Mouse (Mus musculus) neutrophil, adult 5-6 weeks (primary cell): ENCODE measurements around the gene Ch25h. TPM values are rescaled to one million over a fixed set of nuclear protein-coding genes. Genes with fewer than 3 reads are reported as not detected.
A peak's percentile ranks its signal among the peaks of the same experiment; 100 is the strongest.

ENCODE experiments used
- ATAC-seq: fragments of 151-379, 151-347 bp; 2 replicates; pipeline ENCODE4 v1.8.0; 2017; ENCODE audit warnings: mild to moderate bottlenecking, moderate TSS enrichment; ENCODE audit not compliant: insufficient number of reproducible peaks, poor library complexity, low FRiP score, severe bottlenecking; ENCODE audit errors: extremely low read depth
- total RNA-seq: library from RNA; stranded (forward); fragments of 200-1000 nt; gene quantifications from 2 replicates; pipeline ENCODE4 v1.2.3, GENCODE M21; 2017

The Ch25h gene
- not detected in 2 replicates for total RNA-seq

DNA sequence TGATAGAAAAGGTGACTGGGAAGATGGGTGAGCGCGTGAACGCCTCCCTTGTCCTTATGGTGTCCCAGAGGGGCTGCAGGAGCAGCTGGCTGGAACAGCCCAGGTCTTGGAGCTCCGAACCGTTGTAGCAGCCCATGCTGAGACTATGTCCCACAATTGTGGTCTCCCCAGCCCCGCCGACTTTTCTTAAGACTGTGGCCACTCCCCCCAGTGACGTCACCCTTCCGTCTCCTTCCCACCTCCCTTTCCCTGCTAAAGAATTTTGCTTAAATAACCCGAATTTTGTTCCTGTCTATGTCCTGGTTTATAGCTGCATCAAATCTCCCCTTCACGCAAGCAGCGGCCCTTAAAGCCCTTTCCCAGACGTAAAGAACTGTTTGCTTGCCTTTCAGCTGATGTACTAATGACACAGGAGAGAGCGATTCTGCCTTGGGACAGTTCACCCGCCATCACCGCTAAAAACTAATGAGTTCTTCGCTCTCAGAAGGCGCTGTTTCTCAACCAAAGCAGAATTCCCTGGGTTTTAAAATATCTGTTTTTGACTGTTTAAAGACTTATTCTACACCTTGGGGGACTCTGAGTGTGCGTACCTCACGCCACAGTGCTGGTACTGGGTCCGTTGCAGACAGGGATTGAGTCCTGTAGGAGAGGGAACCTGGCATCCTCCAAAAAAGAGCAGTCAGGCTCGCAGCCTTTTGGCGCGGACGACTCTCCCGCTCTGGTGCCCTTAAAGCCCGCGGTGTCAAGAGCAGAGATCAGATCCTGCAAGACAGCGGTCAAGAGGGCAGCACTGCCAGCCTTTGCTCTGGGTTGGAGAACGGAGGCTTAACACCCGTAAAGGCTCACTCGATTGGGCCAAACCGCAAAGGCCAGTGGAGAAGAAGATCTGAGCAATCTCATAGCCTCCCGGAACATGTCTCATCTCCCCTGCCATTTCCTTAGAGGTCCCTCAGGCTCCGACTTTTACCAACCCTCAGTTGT is at the start of gene Ch25h:
TSS of gene Ch25h (minus strand) at position 174 of the 981 bp plus-strand sequence.
- ATAC-seq, result no peak

DNA sequence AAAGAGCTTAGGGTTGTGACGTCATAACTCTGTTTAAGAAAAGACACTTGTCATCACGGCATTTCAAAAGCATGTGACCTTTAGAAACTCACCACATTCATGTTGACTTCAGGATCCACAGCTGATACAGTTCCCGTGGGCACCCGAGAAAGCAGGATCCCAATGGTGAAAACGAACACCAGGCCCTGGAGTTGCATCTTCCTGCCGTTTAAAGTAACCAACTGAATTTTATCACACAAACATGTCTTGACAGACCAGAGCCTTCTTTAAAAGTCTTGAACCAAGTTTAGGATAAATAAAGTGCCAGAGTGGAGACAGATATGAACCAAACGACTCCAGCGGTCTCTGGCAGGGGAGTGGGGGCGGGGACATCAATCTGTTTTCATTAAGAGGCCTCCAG is 49.7 kb upstream of the Ch25h start:
- ATAC-seq, result no peak

DNA sequence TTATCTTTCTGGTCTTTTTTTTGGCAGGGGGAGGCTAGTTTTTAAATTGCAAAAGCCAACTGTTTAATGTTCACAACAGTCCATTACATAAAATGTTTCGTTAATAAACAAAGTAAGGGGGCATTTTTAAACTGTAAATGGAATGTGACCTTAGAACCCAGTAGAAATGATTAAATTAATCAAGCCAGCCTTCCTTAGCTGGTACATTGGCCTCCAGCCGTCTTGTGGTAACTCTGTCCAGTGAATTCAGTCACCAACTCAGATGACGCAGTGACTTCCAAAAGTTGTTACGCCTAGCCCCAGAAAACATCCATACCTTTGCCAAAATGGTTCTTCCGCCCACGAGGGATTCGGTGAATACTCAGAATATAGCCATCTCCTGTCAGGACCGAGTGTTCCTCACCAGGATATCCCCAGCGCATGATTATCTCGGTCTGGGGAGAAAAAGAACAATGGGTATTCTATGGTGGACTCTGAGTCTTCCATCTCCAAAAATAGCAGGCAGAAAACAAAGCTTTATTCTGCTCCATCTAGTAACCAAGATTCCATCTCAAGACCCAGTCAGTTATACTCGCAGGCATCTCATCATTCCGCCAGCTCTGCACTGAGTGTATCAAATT is 48.3 kb upstream of the Ch25h start:
- ATAC-seq, result no peak

DNA sequence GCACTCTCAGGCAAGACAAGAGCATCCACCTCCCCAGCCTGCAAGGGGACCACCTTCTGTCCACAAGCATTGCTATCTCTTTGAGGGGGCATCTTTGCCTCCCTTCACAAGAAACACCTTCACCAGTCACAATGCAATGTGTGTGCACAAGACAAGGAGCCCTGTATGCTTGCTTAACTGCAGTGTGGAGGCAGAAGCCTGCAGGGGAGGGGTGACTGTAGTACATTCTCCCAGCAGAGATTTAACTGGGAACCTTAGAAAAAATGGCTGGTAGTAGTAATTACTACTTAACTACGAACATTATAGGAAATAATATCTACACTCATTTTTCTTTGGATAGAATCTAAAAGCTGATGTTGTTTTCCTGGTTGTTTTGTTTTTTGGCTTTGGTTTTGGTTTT is 47.0 kb upstream of the Ch25h start:
- ATAC-seq, result no peak

DNA sequence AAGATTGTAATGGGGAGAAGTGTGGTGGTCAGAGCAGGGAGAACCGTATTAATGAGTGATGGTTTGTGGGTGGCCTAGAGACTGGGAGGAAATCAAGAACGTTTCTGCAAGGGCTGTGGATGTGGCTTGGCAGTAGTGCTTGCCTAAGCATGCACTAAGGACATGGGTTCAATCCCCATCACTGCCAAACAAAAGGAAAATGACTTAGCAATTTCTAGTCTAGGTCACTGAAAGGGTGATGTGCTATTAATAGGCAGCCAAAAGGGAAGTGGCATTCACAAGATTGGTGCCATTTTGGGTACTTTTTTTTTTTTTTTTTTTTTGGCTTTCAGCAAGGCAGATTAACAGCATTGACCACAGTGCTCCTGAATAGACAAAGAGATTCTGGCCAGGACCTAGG is 46.4 kb upstream of the Ch25h start:
- ATAC-seq, result peak; percentile 42; the same call in 1 of the 2 replicates

DNA sequence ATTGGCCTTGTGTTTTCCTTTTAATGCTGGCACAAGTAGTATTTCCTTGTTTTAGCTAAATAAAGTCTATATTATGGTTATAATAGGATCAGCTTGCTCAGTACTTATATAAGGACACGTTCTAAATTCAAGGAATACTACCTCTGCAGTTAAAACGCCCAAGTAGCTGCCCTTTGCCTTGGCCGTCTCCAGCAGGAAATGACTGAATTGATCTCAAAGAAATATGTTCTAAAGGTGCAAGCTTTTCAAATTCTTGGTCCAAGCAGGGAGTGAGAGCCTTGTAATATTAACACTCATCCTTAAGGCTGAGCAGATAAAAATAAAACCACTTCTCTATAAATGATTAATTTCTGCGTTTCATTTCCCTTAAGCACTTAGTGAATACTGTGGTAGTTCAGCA is 45.1 kb upstream of the Ch25h start:
- ATAC-seq, result no peak

DNA sequence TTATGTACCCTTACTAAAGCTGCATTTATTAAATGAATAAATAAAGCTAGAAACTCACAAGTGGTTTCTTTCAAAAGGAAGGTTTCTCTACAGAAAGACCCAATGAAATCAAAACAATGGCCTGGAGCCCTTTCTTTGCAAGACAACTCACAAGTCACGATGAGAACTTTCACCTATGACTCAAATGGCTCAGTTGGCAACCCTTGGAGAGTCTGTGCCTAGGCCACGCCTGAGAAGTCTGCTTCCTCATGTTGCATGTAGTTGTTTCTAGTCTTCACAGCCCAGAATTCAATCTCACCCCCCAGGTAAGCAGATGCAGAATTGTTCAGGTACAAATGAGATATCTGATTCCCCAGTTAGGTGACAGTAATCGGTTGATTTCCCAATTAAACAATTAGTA is 44.7 kb upstream of the Ch25h start:
- no peak for ATAC-seq

DNA sequence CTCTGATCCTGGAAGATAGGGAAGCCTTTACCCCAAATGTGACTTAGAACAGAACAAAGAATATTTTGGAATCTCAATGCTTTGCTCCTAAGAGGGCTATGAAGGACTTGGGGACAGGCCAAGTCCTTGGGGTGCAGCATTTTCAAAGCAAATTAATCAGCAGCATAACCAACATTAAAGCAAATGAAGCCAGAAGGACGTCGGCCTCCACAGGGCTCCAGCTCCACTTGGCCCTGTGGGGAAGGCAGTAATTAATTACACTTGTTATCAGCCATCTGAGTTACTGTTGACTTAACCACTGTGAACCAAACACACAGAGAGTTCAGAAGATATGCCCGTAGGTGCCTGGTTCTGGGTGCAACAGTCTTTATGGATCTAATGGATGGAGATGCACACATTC is 43.8 kb upstream of the Ch25h start:
- ATAC-seq, result no peak

DNA sequence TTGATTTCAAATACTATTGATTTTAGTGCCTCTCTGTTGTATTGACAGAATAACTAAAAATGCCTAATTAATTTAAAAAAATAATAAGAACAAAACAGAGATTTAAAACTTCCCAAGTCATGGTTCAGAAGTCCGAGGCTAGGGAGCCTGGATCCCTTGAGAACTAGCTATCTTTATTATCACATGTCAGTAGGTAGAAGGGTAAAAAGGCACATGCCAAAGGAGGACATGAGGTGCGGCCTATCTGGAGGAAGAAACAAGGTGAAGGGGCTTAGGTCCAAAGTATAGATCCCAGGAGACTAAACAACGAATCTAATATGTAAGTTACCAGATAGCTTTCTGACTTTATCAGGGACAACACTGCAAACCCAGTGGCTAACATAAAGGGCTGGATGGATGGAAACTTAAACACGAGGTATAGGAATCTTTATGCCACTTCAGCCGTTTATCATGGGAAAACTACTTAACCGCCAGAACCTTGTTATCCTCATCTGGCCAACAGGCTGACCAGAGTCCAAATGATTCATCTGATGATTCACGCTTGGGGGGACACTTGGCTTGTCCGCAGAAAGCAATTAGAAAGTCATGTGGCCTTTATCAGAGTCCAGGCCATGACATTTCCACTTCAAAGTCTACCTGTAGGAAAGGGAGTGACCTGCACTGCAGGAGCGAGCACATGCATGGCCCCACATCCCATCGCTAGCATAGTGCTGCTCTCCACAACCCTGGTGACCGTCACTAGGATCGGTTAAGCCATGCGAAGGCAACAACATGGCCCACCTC is 43.0 kb upstream of the Ch25h start:
- no peak for ATAC-seq

DNA sequence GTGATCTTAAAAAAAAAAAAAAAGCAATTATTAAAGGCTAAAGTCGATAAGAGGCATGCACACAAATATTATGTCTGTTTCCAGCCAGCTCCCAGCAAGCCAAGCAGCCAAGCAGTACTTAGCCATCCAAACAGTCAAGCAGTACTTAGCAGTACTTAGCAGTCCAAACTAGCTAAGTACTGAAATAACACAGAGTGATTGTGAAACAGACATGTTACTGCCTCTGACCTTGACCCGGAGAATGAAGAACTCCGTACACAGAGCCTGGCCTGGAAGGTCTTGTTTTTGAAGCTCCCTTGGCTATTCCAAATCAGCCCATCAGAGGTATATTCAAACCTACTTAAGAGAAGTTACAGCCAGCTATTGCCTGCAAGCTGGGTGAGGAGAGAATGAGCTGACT is 42.2 kb upstream of the Ch25h start:
- ATAC-seq, result no peak

DNA sequence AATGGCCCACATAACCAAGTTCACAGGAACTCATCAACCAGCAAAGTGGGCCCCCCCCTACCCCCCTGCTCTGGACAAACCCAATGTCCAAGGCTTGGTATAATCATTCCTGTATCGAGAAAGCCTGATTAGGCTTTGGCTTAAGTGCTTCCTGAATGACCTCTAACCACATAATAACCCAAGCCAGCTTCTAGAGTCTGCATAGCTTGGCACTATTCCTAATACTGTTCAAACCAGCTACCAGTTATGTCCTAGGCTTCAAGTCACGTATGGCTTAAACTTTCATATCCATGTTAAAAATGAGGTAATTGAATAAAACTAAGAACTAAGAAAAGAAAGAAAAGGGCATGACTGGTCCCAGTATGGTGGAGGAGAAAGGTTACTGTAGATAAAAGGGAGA is 41.4 kb upstream of the Ch25h start:
- no peak for ATAC-seq

DNA sequence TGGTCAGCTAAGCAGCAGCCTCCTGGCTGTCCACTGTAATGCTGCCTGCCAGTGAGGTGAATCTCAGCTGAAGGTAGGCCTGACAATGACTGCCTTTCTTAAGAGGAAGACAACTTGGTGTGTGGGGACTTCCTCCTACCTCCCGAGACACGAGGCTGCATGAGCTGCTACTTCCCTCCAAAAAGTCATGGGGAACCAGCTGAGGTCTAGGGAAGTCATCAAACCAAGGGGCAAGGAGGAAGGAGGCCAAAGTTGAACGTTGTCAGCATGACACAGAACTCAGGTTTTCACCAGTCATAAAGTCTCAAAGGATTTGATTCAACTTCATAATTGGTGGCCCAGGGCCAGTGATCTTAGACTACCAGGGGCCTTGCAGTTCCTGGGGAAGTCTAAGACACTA is 40.7 kb upstream of the Ch25h start:
- ATAC-seq, result peak; percentile 94

DNA sequence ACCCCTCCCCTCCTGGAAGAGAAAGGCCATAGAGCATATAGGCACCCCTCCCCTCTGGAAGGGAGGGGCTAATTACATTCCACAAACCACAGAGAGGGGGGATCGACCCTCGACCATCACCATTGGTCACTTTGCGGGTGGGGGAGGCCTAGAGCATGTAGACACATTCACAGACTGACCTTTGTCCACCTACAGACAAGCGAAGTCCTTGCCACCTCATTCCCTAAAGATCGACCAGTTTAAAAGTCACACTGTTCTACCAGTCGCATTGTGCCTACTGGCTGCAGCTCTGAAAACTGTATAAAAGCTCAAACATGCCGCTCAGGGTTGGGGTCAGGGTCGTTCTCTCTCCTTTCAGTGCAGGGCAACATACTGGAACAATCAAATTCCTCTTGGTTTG is 36.6 kb upstream of the Ch25h start:
- no peak for ATAC-seq

DNA sequence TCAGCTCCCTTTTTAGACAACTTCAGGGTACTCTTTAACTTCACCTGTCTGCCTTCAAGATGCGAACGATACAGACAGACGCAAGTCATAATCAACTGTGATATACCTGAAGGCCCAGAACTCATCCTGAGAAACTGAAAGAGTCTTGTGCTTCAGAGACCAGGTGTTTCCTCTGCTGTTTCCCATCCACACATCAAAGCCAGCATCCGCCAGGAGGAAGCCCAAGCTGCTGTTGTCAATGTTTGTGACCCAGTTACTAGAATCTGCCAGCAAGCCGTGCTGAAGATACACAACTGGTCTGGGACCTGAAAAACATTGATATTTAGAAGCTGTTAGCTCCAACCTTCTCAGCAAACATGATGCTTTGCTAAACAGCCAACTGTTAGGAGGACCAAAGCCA is 35.8 kb upstream of the Ch25h start:
- ATAC-seq, result no peak

DNA sequence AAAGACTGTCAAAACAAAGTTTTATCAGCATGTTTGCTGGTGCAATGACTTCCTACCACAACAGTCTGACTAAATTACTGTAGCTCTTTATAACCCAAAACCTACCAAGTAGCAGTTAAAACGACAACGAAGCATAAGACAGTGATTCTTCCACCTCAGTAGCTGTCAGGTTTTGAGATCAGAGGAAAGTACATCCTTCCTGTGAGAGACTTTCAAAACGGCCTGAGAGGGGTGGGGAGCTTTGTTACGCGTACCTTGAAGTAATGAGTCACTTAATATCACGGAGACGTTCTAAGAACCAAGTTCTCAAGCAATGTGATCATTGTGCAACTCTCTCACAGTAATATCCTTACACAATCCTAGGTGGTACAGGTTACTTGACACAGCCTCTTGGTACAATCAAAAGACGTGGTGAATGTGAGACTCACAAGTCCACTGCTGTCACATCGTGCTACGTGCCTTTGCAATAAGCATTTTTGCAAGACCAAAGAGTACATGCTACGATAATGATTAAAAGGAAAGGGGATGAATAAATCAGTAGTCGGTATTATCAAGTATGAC is 30.3 kb upstream of the Ch25h start:
- no peak for ATAC-seq

DNA sequence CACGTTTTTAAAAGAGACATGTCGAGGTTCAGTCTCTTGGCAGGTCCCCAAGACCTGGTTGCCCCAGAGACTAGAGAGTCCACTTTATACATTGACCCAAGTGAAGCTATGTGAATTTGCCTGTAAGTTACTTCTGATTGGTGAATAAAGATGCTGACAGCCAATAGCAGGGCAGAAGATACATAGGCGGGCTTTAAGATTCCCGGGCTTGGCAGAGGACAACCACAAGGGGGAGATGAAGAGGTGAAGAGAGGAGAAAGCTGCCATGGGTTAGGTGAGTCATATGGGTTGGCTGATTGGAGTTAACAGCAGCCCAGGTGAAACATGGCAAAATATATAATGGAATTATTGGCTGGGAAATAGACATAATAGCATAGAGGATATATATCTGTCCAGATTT is 25.8 kb upstream of the Ch25h start:
- ATAC-seq, result peak; percentile 96

DNA sequence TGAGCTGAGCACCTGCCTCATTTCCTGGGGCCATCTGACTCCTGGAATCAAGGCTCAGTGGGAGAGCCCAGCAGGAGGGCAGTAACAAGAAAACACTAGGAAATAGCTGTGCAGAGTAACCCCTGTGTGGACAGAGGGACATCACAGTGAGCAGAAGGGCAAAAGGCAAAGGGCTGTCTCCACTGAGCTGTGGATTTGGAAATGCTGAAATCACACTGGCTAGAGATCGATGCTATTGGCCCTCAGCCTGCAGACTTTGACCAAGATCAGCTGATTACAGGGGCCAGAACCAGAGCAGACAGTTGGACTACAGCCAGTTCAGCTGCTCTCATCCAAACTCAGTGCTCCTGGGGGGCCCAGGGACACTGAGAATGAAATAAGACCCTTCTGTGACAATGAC is 21.4 kb upstream of the Ch25h start:
- no peak for ATAC-seq

DNA sequence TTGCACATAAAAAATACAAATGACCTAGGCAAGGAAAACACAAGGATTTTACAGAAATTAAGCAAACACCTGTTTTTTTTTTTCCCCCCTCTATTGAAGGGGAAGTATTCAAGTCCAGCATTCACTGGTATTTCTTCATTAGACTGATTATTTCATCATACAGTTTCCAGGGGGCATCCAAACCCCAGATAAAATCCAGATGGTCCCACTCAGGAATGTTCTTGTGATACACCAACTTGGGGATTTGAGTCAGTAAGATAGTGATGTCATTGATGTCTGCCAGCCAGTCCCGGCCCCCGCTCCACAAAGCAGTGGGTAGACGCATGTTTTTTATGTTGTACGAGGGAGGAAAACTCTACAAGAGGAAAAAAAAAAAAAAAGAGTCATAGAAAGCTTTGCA is 18.9 kb upstream of the Ch25h start:
- no peak for ATAC-seq

DNA sequence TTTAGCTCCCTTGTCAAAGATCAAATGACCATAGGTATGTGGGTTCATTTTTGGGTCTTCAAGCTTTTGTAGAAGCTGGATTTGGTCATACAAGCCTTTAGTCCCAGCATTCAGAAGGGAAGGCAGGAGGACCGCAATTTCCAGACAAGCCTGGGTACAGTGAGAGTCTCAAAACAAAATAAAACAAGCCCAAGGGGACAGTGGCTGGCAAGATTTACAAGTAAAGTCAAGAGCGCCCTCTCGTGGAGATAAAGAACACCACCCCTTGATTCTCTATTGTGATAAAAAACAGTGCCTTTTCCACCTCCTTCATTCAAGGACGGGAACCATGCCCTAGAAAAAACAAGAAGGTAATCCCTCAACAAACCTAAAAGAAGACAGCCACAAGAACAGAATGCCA is 8.6 kb upstream of the Ch25h start:
- ATAC-seq, result peak; percentile 73; the same call in 1 of the 2 replicates
